Mouse (Mus musculus) forebrain, embryonic 10.5 days (tissue): Measurements from ENCODE around the gene Lrcol1. TPM values are rescaled to one million over a fixed set of nuclear protein-coding genes. Genes with fewer than 3 reads are reported as not detected.
A peak's percentile ranks its signal among the peaks of the same experiment; 100 is the strongest.

Experiments
- DNase-seq: peaks from one replicate; pipeline ENCODE4 v3.0.0-alpha.2; 2017; ENCODE audit warnings: low spot score; ENCODE audit errors: extremely low spot score
- H3K27ac ChIP-seq: fragments of 300-500 bp; sonication (generic); 2 replicates; pipeline ENCODE4 v1.5.1; 2016; ENCODE audit warnings: mild to moderate bottlenecking
- H3K27me3 ChIP-seq: fragments of 300-500 bp; sonication (generic); 2 replicates; pipeline ENCODE4 v1.6.1; 2016; ENCODE audit warnings: mild to moderate bottlenecking; ENCODE audit not compliant: poor library complexity, severe bottlenecking
- H3K36me3 ChIP-seq: fragments of 300-500 bp; sonication (generic); replicated peaks from 2 replicates; pipeline ENCODE4 v1.6.1; 2016; ENCODE audit warnings: mild to moderate bottlenecking, moderate library complexity
- H3K4me1 ChIP-seq: fragments of 300-500 bp; sonication (generic); 2 replicates; pipeline ENCODE4 v1.6.1; 2016
- H3K4me3 ChIP-seq: fragments of 300-500 bp; sonication (generic); 2 replicates; pipeline ENCODE4 v1.5.1; 2016; ENCODE audit warnings: mild to moderate bottlenecking, moderate library complexity
- H3K9me3 ChIP-seq: fragments of 300-500 bp; sonication (generic); 2 replicates; pipeline ENCODE4 v1.6.1; 2016; ENCODE audit warnings: mild to moderate bottlenecking, moderate library complexity
- WGBS: fragments of 180-500 bp; shearing (Covaris S2); methylation state at CpG from one replicate; pipeline ENCODE4 v1.1.7; 2016; 5-methylcytosine and 5-hydroxymethylcytosine counted together
- polyA plus RNA-seq: library from polyadenylated mRNA; unstranded; fragments of >200 nt; fragmentation: Nextera tagmentation; extraction: Ambion mirVana; gene quantifications from 2 replicates; pipeline ENCODE4 v1.2.1, GENCODE M21; 2016

The Lrcol1 gene
- polyA plus RNA-seq, 1 experiment from 2014 or later, result not detected

- DNase-seq, result no peak
- H3K9me3 ChIP-seq, result no peaks in the 10 kb centered on the region
- WGBS, result 84% methylated on average over 5 of the region's 5 CpGs
- H3K4me1 ChIP-seq, result peaks cover 7% of the 10 kb centered on the region
- H3K4me3 ChIP-seq, result no peak overlapping the region
- 0 out of 2 replicates have a peak, but pooled peaks cover 2% of the 10 kb centered on the region for H3K36me3 ChIP-seq
- no peak overlapping the region for H3K27ac ChIP-seq
- peaks cover 12% of the 10 kb centered on the region for H3K27me3 ChIP-seq
Measured at GRCm38 (mm10) chr5:110392727-110393126, 48.2 kb downstream of the Lrcol1 start.

DNA sequence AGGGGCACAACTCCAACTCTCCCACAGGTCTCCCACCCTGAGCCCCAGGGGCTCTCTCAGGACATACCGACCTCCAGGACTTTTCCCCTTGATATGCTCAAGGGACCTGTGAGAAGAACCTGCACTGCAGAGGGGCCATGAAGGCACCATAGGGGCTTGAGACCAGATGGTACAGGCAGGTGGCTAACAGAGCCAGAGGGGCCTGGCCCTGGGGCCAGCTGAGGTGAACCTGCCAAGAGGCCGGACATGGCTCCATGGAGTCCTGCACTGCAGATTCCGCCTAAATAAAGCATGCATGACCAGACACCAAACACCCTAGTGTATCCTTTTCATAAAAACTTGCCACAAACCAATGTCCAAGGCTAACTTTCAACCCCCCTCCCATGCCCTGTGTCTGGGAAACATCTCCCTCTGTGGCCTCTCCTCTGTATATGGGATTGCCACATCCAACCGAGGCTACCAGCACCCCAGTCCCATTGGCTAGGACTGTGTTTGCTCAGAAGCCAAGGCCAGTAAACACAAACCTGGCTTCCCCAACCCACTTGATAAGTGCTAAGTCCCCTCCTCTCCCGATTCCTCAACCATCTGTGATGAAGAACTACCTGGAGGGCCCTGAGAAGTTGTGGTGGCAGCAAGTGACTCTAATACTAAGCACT, 50.6 kb downstream of the Lrcol1 start:
- H3K36me3 ChIP-seq, result 0 out of 2 replicates have a peak, but pooled peaks cover 2% of the 10 kb centered on the region
- H3K4me1 ChIP-seq, result 0 out of 2 replicates have a peak, but pooled peaks cover 4% of the 10 kb centered on the region
- H3K9me3 ChIP-seq, result no peaks in the 10 kb centered on the region
- H3K27me3 ChIP-seq, result no peaks in the 10 kb centered on the region
- no peak overlapping the region for H3K27ac ChIP-seq
- no peak overlapping the region for H3K4me3 ChIP-seq
- no peak for DNase-seq
- WGBS, result 87% methylated on average over 5 of the region's 5 CpGs

GRCm38 (mm10) chr5:110401101-110401500, 56.6 kb downstream of the Lrcol1 start:
- no peaks in the 10 kb centered on the region for H3K27me3 ChIP-seq
- WGBS, result 91% methylated on average over 8 of the region's 8 CpGs
- no peaks in the 10 kb centered on the region for H3K9me3 ChIP-seq
- H3K4me3 ChIP-seq, result no peak overlapping the region
- no peak for DNase-seq
- H3K36me3 ChIP-seq, result no peaks in the 10 kb centered on the region
- no peak overlapping the region for H3K27ac ChIP-seq
- H3K4me1 ChIP-seq, result peaks cover 21% of the 10 kb centered on the region

DNA sequence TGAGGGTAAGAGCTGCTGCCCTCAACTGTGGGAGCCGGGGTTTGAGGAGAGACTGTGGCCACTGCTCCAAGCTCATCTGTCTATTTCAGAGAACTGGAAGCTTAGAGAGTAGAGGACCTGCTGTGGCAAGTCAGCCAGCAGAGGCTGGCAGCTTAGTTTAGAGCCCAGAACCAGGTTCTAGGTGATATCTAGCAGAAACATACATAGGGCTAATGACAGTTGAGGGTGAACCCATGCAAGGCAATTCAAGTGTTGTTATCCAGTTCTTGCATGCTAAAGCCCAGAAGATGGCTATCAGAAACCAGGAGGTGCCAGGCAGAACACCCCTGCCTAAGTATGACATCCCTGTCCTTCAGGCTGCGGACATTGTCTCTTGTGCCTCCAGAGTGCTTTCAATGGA, 58.0 kb downstream of the Lrcol1 start:
- Histone ChIP-seq H3K27me3 (no peaks in the 10 kb centered on the region), H3K9me3 (no peaks in the 10 kb centered on the region), H3K4me3 (no peak overlapping the region), H3K36me3 (no peaks in the 10 kb centered on the region), H3K27ac (no peak overlapping the region), H3K4me1 (peaks cover 35% of the 10 kb centered on the region)
- 85% methylated on average over 2 of the region's 2 CpGs for WGBS
- DNase-seq, result no peak

- Histone ChIP-seq H3K27ac (peak overlapping the region; percentile 40; the same call in 1 of the 2 replicates), H3K27me3 (no peaks in the 10 kb centered on the region), H3K9me3 (no peaks in the 10 kb centered on the region), H3K4me1 (peaks cover 37% of the 10 kb centered on the region), H3K4me3 (no peak overlapping the region), H3K36me3 (no peaks in the 10 kb centered on the region)
- no peak for DNase-seq
- 70% methylated on average over 3 of the region's 3 CpGs for WGBS
Measured at GRCm38 (mm10) chr5:110403931-110404330, 59.4 kb downstream of the Lrcol1 start.

Other genes with a start within 250 kb of the Lrcol1 start
- 1.3 and 1.5 TPM in 2 replicates for gene Plcxd1, start 244.8 kb upstream of the Lrcol1 start, polyA plus RNA-seq
- 32.8 and 32.9 TPM in 2 replicates for gene Gtpbp6, start 236.5 kb upstream of the Lrcol1 start, polyA plus RNA-seq
- gene Zfp605, start 234.6 kb upstream of the Lrcol1 start, polyA plus RNA-seq, result 7.0 and 7.4 TPM in 2 replicates
- 44.7 and 46.0 TPM in 2 replicates for gene Chfr, start 208.9 kb upstream of the Lrcol1 start, polyA plus RNA-seq
- gene Golga3, start 168.0 kb upstream of the Lrcol1 start, polyA plus RNA-seq, result 18.2 and 19.3 TPM in 2 replicates
- 28.5 and 30.2 TPM in 2 replicates for gene Ankle2, start 113.7 kb upstream of the Lrcol1 start, polyA plus RNA-seq
- 102 and 105 TPM in 2 replicates for gene Pgam5, start 74.8 kb upstream of the Lrcol1 start, polyA plus RNA-seq
- gene Pxmp2, start 58.5 kb upstream of the Lrcol1 start, polyA plus RNA-seq, result 15.3 and 15.6 TPM in 2 replicates
- 52.2 and 60.3 TPM in 2 replicates for gene Pole, start 58.4 kb upstream of the Lrcol1 start, polyA plus RNA-seq
- gene P2rx2, start 1.5 kb upstream of the Lrcol1 start, polyA plus RNA-seq, result 0.49 and 0.74 TPM in 2 replicates
- gene Fbrsl1, start 103.8 kb downstream of the Lrcol1 start, polyA plus RNA-seq, result 19.6 and 20.5 TPM in 2 replicates
- 0.44 and 0.67 TPM in 2 replicates for gene Galnt9, start 199.6 kb downstream of the Lrcol1 start, polyA plus RNA-seq